Mouse (Mus musculus): ENCODE data around the gene Sfxn3. TPM values are rescaled to one million over a fixed set of nuclear protein-coding genes. Genes with fewer than 3 reads are reported as not detected.

The Sfxn3 gene
- polyA plus RNA-seq, 1 experiment from 2014 or later: 34.8 TPM

GRCm38 (mm10) chr19:45047935-45048643 is 786 bp downstream of the Sfxn3 start:
- WGBS (ENCODE audit: missing documents): 6% methylated on average over 11 of the region's 11 CpGs
- Histone ChIP-seq H3K79me2 (ENCODE audit: inconsistent target) (peaks cover 10% of the 10 kb centered on the region; the same call in 1 of the 2 replicates), H3K27ac (peak overlapping the region; percentile 81), H3K4me3 (ENCODE audit: inconsistent target) (peak overlapping the region; percentile 67), H3K36me3 (ENCODE audit: inconsistent target) (peaks cover 24% of the 10 kb centered on the region)

DNA sequence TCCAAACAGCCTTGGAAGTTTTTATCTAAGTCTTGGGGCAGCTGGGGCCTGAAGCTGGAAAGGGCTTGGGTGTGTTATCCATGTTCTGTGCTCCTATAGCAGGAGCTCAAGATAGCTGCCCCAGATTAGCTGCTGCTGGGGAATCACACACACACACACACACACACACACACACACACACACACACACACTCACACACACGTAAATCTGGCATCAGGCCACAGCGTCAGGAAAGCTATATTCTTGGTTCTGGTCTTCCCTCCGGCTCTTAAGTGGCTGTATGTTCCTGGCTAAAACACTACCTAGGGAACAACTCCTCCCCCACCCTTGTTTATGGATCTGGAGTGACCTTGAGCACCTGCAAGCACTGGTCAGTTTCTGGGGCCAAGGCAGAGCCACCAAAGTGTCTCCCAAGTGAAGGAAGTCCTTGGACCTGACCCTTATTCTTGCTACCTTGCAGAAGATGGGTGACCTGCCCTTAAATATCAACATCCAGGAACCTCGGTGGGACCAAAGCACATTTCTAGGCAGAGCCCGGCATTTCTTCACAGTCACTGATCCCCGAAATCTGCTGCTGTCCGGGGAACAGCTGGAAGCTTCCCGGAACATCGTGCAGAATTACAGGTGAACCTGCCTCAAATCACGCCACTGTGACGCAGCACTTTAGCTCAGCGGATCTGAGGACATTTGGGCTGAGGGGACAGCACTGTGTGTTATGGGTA is 1.5 kb downstream of the Sfxn3 start:
- peak overlapping the region; percentile 67 for H3K4me3 ChIP-seq (ENCODE audit: inconsistent target)
- WGBS (ENCODE audit: missing documents): 96% methylated on average over 7 of the region's 12 CpGs
- peak overlapping the region; percentile 81 for H3K27ac ChIP-seq
- H3K79me2 ChIP-seq (ENCODE audit: inconsistent target): peaks cover 10% of the 10 kb centered on the region; the same call in 1 of the 2 replicates
- peaks cover 31% of the 10 kb centered on the region for H3K36me3 ChIP-seq (ENCODE audit: inconsistent target)

- 68% methylated on average over 9 of the region's 9 CpGs for WGBS (ENCODE audit: missing documents)
- Histone ChIP-seq H3K79me2 (ENCODE audit: inconsistent target) (peaks cover 10% of the 10 kb centered on the region; the same call in 1 of the 2 replicates), H3K36me3 (ENCODE audit: inconsistent target) (peaks cover 32% of the 10 kb centered on the region), H3K27ac (no peak overlapping the region), H3K4me3 (ENCODE audit: inconsistent target) (no peak overlapping the region)
Measured at GRCm38 (mm10) chr19:45049523-45049922, 2.2 kb downstream of the Sfxn3 start.

DNA sequence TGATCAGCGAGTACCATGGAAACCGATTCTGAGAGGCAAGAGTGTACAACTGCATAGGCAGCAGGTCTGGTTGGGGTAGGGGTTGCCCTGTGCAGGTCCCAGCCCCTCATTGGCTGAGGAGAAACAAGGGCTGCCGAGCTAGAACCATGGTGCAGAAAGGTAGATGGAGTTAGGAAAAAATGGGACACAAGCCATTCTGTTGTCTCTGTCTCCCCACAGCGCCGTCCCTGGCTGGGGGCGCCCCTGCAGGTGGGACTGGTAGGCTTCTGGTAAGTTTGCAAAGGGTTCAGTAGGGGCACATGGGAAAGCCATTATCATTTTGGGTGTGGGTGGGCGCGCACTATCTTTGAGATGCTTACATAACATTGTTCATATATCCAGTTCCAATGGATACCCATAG is 6.1 kb downstream of the Sfxn3 start:
- Histone ChIP-seq H3K4me3 (ENCODE audit: inconsistent target) (no peak overlapping the region), H3K79me2 (ENCODE audit: inconsistent target) (peaks cover 6% of the 10 kb centered on the region; the same call in 1 of the 2 replicates), H3K27ac (no peak overlapping the region), H3K36me3 (ENCODE audit: inconsistent target) (peaks cover 32% of the 10 kb centered on the region)
- 95% methylated on average over 8 of the region's 8 CpGs for WGBS (ENCODE audit: missing documents)

GRCm38 (mm10) chr19:45054892-45055690 is 7.8 kb downstream of the Sfxn3 start:
- WGBS (ENCODE audit: missing documents): 63% methylated on average over 6 of the region's 6 CpGs
- Histone ChIP-seq H3K36me3 (ENCODE audit: inconsistent target) (peaks cover 32% of the 10 kb centered on the region), H3K4me3 (ENCODE audit: inconsistent target) (no peak overlapping the region), H3K27ac (no peak overlapping the region), H3K79me2 (ENCODE audit: inconsistent target) (no peaks in the 10 kb centered on the region)

DNA sequence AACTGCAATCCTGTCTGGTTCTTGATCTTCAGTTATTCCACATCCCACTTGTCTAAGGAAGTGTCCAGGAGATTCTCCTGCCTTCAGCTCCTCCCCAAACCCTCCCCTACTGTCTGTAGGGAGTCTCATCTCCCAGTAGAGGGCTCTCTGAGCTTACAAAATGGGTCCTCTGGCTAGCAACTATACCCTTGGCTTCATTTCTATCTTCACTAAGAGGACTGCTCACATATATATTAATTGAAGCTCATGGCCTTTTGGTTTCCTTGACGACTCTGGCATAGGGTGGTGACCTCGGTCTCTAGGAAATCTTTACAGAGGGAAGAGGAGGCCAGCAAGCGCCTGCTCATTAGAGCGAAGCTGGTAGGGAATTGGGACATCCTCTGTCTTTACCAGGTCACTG is 9.1 kb downstream of the Sfxn3 start:
- H3K79me2 ChIP-seq (ENCODE audit: inconsistent target): no peaks in the 10 kb centered on the region
- WGBS (ENCODE audit: missing documents): 39% methylated on average over 4 of the region's 4 CpGs
- no peak overlapping the region for H3K4me3 ChIP-seq (ENCODE audit: inconsistent target)
- peaks cover 24% of the 10 kb centered on the region for H3K36me3 ChIP-seq (ENCODE audit: inconsistent target)
- no peak overlapping the region for H3K27ac ChIP-seq

DNA sequence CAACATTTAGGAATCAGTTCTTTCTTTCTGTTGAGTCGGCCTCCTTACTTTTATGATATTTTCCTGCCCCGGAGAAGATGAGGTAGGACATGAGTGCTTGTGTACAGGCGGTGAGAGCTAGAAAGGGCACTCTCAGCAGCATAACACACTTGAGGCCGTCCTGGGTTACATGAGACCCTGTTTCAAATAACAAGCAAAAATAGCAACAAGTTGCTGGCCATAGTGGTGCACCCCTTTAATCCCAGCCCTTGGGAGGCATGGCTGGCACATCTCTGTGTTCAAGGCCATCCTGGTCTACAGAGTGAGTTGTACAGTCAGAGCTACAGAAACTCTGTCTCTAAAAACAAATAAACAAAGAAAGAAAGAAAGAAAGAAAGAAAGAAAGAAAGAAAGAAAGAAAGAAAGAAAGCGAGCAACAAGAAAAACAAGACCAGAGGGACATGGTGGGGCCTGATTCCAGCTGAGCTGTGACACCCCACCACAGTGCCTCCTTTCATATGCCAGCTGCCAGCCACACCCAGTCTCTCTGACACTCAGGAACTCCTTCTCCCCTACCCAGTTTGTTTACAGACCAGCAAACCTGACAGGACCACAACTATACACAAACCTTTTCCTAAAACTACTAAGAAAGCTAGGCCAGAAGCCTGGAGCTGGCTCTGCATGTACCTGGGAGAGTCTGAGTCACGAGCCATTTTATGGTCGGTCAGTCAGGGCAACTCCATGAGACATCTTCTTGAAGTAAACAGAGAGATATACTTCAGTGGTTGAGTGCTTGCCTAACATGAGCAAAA is 9.8 kb downstream of the Sfxn3 start:
- WGBS (ENCODE audit: missing documents): 52% methylated on average over 7 of the region's 7 CpGs
- Histone ChIP-seq H3K27ac (peak overlapping the region; percentile 92), H3K4me3 (ENCODE audit: inconsistent target) (peak overlapping the region; percentile 60), H3K36me3 (ENCODE audit: inconsistent target) (peaks cover 18% of the 10 kb centered on the region), H3K79me2 (ENCODE audit: inconsistent target) (no peaks in the 10 kb centered on the region)

DNA sequence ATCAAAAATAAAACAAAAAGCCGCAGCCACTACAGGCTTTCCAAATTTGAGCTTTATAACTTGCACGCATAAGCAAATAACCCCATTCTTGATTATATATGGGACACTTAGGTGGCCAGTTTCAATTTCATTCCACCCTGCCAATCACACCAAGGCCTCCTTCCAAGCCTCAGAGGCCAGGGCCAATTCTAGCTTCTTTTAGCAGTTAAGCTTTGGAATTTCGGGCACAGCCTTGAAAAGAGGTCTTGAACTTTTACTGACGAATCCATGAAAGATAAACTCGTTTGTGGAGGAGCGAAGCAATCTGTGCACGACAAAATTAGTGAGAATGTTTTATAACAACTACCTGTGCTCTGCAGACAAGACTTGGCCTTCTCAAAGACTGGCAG is 10.4 kb downstream of the Sfxn3 start:
- Histone ChIP-seq H3K27ac (peak overlapping the region; percentile 92), H3K36me3 (ENCODE audit: inconsistent target) (peaks cover 12% of the 10 kb centered on the region), H3K4me3 (ENCODE audit: inconsistent target) (peak overlapping the region; percentile 60), H3K79me2 (ENCODE audit: inconsistent target) (no peaks in the 10 kb centered on the region)
- WGBS (ENCODE audit: missing documents): 23% methylated on average over 7 of the region's 7 CpGs

DNA sequence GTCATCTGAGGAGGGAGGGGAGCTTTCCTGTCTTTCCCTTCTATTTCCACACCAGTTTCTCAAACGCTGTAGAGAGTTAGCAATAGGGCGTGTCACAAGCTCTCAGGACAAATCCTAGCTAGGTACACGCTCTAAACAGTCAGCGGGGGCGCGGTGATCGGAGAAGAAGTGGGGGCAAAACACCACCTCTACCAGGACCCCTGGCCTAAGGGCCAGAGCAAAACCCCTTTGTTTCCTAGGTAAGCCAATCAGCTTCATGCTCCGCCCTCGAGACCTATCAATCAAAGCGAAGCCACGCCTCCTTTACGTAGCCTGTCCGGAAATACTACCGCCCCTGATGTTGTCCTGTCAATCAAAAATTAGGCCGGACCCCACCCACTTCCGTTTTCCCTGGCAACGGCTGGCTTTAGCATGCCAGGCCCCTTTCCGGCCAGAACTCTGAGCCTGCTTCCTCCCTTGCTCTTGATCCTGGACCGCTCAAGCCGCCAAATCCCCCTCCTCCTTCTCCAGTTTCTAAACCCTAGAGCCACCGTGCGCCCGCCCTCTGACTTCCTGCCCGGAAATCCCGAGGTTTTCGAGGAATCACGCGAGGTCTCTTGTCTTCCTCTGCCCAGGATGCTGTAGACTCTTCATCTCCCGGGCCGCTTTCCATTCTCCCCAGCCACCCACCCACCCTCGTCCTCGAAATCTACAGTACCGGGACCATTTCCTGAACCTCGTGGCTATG is 11.0 kb downstream of the Sfxn3 start:
- Histone ChIP-seq H3K79me2 (ENCODE audit: inconsistent target) (no peaks in the 10 kb centered on the region), H3K36me3 (ENCODE audit: inconsistent target) (peaks cover 6% of the 10 kb centered on the region), H3K27ac (peak overlapping the region; percentile 92), H3K4me3 (ENCODE audit: inconsistent target) (peak overlapping the region; percentile 60)
- WGBS (ENCODE audit: missing documents): under 1% methylated on average over 34 of the region's 34 CpGs

GRCm38 (mm10) chr19:45058841-45059240 is 11.5 kb downstream of the Sfxn3 start:
- Histone ChIP-seq H3K79me2 (ENCODE audit: inconsistent target) (no peaks in the 10 kb centered on the region), H3K27ac (peak overlapping the region; percentile 92), H3K4me3 (ENCODE audit: inconsistent target) (peak overlapping the region; percentile 60), H3K36me3 (ENCODE audit: inconsistent target) (peaks cover under 1% of the 10 kb centered on the region; the same call in 1 of the 2 replicates)
- WGBS (ENCODE audit: missing documents): 4% methylated on average over 14 of the region's 14 CpGs

GRCm38 (mm10) chr19:45063565-45064292 is 16.4 kb downstream of the Sfxn3 start:
- H3K79me2 ChIP-seq (ENCODE audit: inconsistent target): no peaks in the 10 kb centered on the region
- no peak overlapping the region for H3K27ac ChIP-seq
- WGBS (ENCODE audit: missing documents): 43% methylated on average over 18 of the region's 20 CpGs
- no peak overlapping the region for H3K4me3 ChIP-seq (ENCODE audit: inconsistent target)
- no peaks in the 10 kb centered on the region for H3K36me3 ChIP-seq (ENCODE audit: inconsistent target)

DNA sequence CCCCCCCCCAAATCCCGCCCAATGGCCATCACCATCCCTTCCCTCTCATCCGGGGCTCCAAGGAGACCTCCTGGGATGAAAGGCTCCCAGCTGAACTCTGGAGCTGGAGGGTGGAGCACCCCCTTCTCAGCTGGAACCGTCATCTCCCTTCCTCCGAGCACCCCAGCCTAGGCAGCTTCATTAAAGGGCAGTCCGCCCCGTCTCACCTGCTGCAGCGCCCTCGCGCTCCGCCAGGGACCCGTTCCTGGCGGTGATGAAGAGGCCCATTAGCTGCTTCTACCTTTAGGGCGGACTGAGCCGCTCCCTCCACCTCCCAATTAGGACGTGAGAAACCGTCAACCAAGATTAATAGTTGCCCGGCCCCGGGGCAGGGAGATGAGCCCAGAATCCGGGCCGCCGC is 17.9 kb downstream of the Sfxn3 start:
- Histone ChIP-seq H3K4me3 (ENCODE audit: inconsistent target) (no peak overlapping the region), H3K79me2 (ENCODE audit: inconsistent target) (no peaks in the 10 kb centered on the region), H3K27ac (no peak overlapping the region), H3K36me3 (ENCODE audit: inconsistent target) (no peaks in the 10 kb centered on the region)
- WGBS (ENCODE audit: missing documents): 46% methylated on average over 14 of the region's 21 CpGs

GRCm38 (mm10) chr19:45067170-45067569 is 19.9 kb downstream of the Sfxn3 start:
- WGBS (ENCODE audit: missing documents): 92% methylated on average over 17 of the region's 17 CpGs
- Histone ChIP-seq H3K79me2 (ENCODE audit: inconsistent target) (no peaks in the 10 kb centered on the region), H3K36me3 (ENCODE audit: inconsistent target) (no peaks in the 10 kb centered on the region), H3K4me3 (ENCODE audit: inconsistent target) (no peak overlapping the region), H3K27ac (no peak overlapping the region)

Data from macrophage (primary cell).